Mouse (Mus musculus) midbrain, embryonic 10.5 days (tissue): ENCODE results near the gene Tead2. TPM values are rescaled to one million over a fixed set of nuclear protein-coding genes. Genes with fewer than 3 reads are reported as not detected.

Source experiments
- DNase-seq: peaks from one replicate; pipeline ENCODE4 v3.0.0-alpha.2; 2017; ENCODE audit warnings: low spot score
- H3K27ac ChIP-seq: fragments of 300-500 bp; sonication (generic); replicated peaks from 2 replicates; pipeline ENCODE4 v1.5.1; 2016; ENCODE audit warnings: mild to moderate bottlenecking
- H3K27me3 ChIP-seq: fragments of 300-500 bp; sonication (generic); 2 replicates; pipeline ENCODE4 v1.6.1; 2016; ENCODE audit warnings: low read depth, mild to moderate bottlenecking; ENCODE audit not compliant: poor library complexity, severe bottlenecking
- H3K36me3 ChIP-seq: fragments of 300-500 bp; sonication (generic); 2 replicates; pipeline ENCODE4 v1.6.1; 2016; ENCODE audit warnings: mild to moderate bottlenecking, moderate library complexity
- H3K4me1 ChIP-seq: fragments of 300-500 bp; sonication (generic); 2 replicates; pipeline ENCODE4 v1.6.1; 2016
- H3K4me3 ChIP-seq: fragments of 300-500 bp; sonication (generic); 2 replicates; pipeline ENCODE4 v1.5.1; 2016; ENCODE audit warnings: mild to moderate bottlenecking, moderate library complexity
- H3K9me3 ChIP-seq: fragments of 300-500 bp; sonication (generic); replicated peaks from 2 replicates; pipeline ENCODE4 v1.6.1; 2016; ENCODE audit warnings: mild to moderate bottlenecking
- WGBS: fragments of 180-500 bp; shearing (Covaris S2); methylation state at CpG from one replicate; pipeline ENCODE4 v1.1.7; 2016; 5-methylcytosine and 5-hydroxymethylcytosine counted together
- polyA plus RNA-seq: library from polyadenylated mRNA; unstranded; fragments of >200 nt; fragmentation: Nextera tagmentation; extraction: Ambion mirVana; gene quantifications from 2 replicates; pipeline ENCODE4 v1.2.1, GENCODE M21; 2016

Gene Tead2
- polyA plus RNA-seq, 1 experiment from 2014 or later: 367 TPM

GRCm38 (mm10) chr7:45193871-45194785, 21.4 kb upstream of the Tead2 start:
- no peak for DNase-seq
- H3K27ac ChIP-seq: no peak overlapping the region; the same call in 1 of the 2 replicates
- 69% methylated on average over 17 of the region's 17 CpGs for WGBS
- H3K27me3 ChIP-seq: peaks cover 67% of the 10 kb centered on the region
- H3K4me1 ChIP-seq: peaks cover 52% of the 10 kb centered on the region
- no peaks in the 10 kb centered on the region for H3K9me3 ChIP-seq
- H3K36me3 ChIP-seq: no peaks in the 10 kb centered on the region
- H3K4me3 ChIP-seq: no peak overlapping the region

GRCm38 (mm10) chr7:45195341-45196175, 20.0 kb upstream of the Tead2 start:
- 58% methylated on average over 13 of the region's 13 CpGs for whole genome bisulfite sequencing
- Histone ChIP-seq H3K27me3 (peaks cover 62% of the 10 kb centered on the region), H3K27ac (peak overlapping the region; percentile 2), H3K9me3 (no peaks in the 10 kb centered on the region), H3K36me3 (no peaks in the 10 kb centered on the region), H3K4me1 (peaks cover 52% of the 10 kb centered on the region), H3K4me3 (no peak overlapping the region)
- no peak for DNase-seq

- H3K4me1 ChIP-seq: peaks cover 49% of the 10 kb centered on the region
- H3K27me3 ChIP-seq: peaks cover 61% of the 10 kb centered on the region
- WGBS: 85% methylated on average over 4 of the region's 4 CpGs
- H3K27ac ChIP-seq: peak overlapping the region; percentile 2; the same call in 1 of the 2 replicates
- no peak for DNase-seq
- H3K4me3 ChIP-seq: no peak overlapping the region
- H3K9me3 ChIP-seq: no peaks in the 10 kb centered on the region
- no peaks in the 10 kb centered on the region for H3K36me3 ChIP-seq
These were observed 19.4 kb upstream of the Tead2 start for GRCm38 (mm10) chr7:45196176-45196535.

- Histone ChIP-seq H3K27me3 (peaks cover 53% of the 10 kb centered on the region), H3K36me3 (no peaks in the 10 kb centered on the region), H3K27ac (no peak overlapping the region), H3K9me3 (no peaks in the 10 kb centered on the region), H3K4me1 (peaks cover 42% of the 10 kb centered on the region), H3K4me3 (no peak overlapping the region)
- WGBS: 74% methylated on average over 5 of the region's 5 CpGs
- DNase-seq: no peak
These were observed 18.6 kb upstream of the Tead2 start for GRCm38 (mm10) chr7:45196994-45197393.

GRCm38 (mm10) chr7:45198435-45198834, 17.1 kb upstream of the Tead2 start:
- Histone ChIP-seq H3K4me1 (peaks cover 35% of the 10 kb centered on the region), H3K27ac (0 out of 2 replicates have a peak overlapping the region, but pooled peaks have one; percentile 23), H3K27me3 (peaks cover 58% of the 10 kb centered on the region), H3K4me3 (no peak overlapping the region), H3K36me3 (no peaks in the 10 kb centered on the region), H3K9me3 (no peaks in the 10 kb centered on the region)
- DNase-seq: peak; percentile 68
- 14% methylated on average over 5 of the region's 5 CpGs for WGBS

- no peak for DNase-seq
- 84% methylated on average over 11 of the region's 11 CpGs for WGBS
- peaks cover 30% of the 10 kb centered on the region for H3K4me1 ChIP-seq
- no peaks in the 10 kb centered on the region for H3K9me3 ChIP-seq
- H3K4me3 ChIP-seq: no peak overlapping the region
- H3K27me3 ChIP-seq: peaks cover 58% of the 10 kb centered on the region
- no peaks in the 10 kb centered on the region for H3K36me3 ChIP-seq
- H3K27ac ChIP-seq: no peak overlapping the region
These were observed 16.6 kb upstream of the Tead2 start for GRCm38 (mm10) chr7:45198961-45199360.

- Histone ChIP-seq H3K27me3 (peaks cover 38% of the 10 kb centered on the region), H3K27ac (no peak overlapping the region), H3K4me3 (no peak overlapping the region), H3K36me3 (no peaks in the 10 kb centered on the region), H3K4me1 (peaks cover 18% of the 10 kb centered on the region), H3K9me3 (no peaks in the 10 kb centered on the region)
- WGBS: 60% methylated on average over 10 of the region's 10 CpGs
- no peak for DNase-seq
These were observed 12.9 kb upstream of the Tead2 start for GRCm38 (mm10) chr7:45202654-45203053.

- H3K4me1 ChIP-seq: peaks cover 8% of the 10 kb centered on the region; the same call in 1 of the 2 replicates
- H3K27ac ChIP-seq: peak within 1 kb of the TSS; percentile 86
- no peaks in the 10 kb centered on the region; the same call in 1 of the 2 replicates for H3K9me3 ChIP-seq
- peak; percentile 99 for DNase-seq
- no peaks in the 10 kb centered on the region for H3K36me3 ChIP-seq
- peaks cover 36% of the 10 kb centered on the region for H3K27me3 ChIP-seq
- 9% methylated on average over 44 of the region's 44 CpGs for WGBS
- H3K4me3 ChIP-seq: peak within 1 kb of the TSS; percentile 61
These were observed 11.0 kb upstream of the Tead2 start, which contains the start of gene Ccdc155 for GRCm38 (mm10) chr7:45204380-45205143. Ccdc155 (minus strand) TSS chr7:45204892.

- WGBS: 77% methylated on average over 6 of the region's 6 CpGs
These were observed 7.3 kb upstream of the Tead2 start for GRCm38 (mm10) chr7:45208260-45208659.

GRCm38 (mm10) chr7:45211070-45211469, 4.5 kb upstream of the Tead2 start:
- Histone ChIP-seq H3K36me3 (no peaks in the 10 kb centered on the region), H3K9me3 (no peaks in the 10 kb centered on the region; the same call in 1 of the 2 replicates), H3K4me3 (no peak overlapping the region), H3K27me3 (peaks cover 51% of the 10 kb centered on the region), H3K4me1 (peaks cover 21% of the 10 kb centered on the region), H3K27ac (no peak overlapping the region)
- DNase-seq: no peak
- WGBS: 79% methylated on average over 10 of the region's 10 CpGs

More at GRCm38 (mm10) chr7:45208260-45208659, 7.3 kb upstream of the Tead2 start:
- Histone ChIP-seq H3K4me1 (peaks cover 16% of the 10 kb centered on the region), H3K4me3 (no peak overlapping the region), H3K27ac (no peak overlapping the region), H3K27me3 (peaks cover 52% of the 10 kb centered on the region), H3K9me3 (no peaks in the 10 kb centered on the region; the same call in 1 of the 2 replicates), H3K36me3 (no peaks in the 10 kb centered on the region)
- DNase-seq: no peak

GRCm38 (mm10) chr7:45211851-45212251, 3.7 kb upstream of the Tead2 start, which contains the start of gene Dkkl1:
Dkkl1 (minus strand) TSS chr7:45212147.
- H3K9me3 ChIP-seq: no peaks in the 10 kb centered on the region; the same call in 1 of the 2 replicates
- peaks cover 26% of the 10 kb centered on the region for H3K4me1 ChIP-seq
- H3K4me3 ChIP-seq: peak within 1 kb of the TSS; percentile 20
- peaks cover 51% of the 10 kb centered on the region for H3K27me3 ChIP-seq
- H3K36me3 ChIP-seq: no peaks in the 10 kb centered on the region
- 10% methylated on average over 17 of the region's 17 CpGs for WGBS
- H3K27ac ChIP-seq: no peak within 1 kb of the TSS
- DNase-seq: no peak

- H3K9me3 ChIP-seq: no peaks in the 10 kb centered on the region; the same call in 1 of the 2 replicates
- DNase-seq: no peak
- peaks cover 51% of the 10 kb centered on the region for H3K27me3 ChIP-seq
- H3K36me3 ChIP-seq: peaks cover 5% of the 10 kb centered on the region
- 71% methylated on average over 7 of the region's 7 CpGs for WGBS
- H3K4me1 ChIP-seq: peaks cover 31% of the 10 kb centered on the region
- H3K27ac ChIP-seq: no peak overlapping the region
- H3K4me3 ChIP-seq: no peak overlapping the region; the same call in 1 of the 2 replicates
These were observed 3.2 kb upstream of the Tead2 start for GRCm38 (mm10) chr7:45212356-45212755.
